Mouse (Mus musculus): Measurements from ENCODE around the gene Olfr1352.
"Not testable (repeated sequence)": the region's sequence is repeated elsewhere in the genome, so short reads cannot be mapped to it uniquely, and the experiment has no call there.

The Olfr1352 gene

GRCm38 (mm10) chr10:78980750-78981149 is at the start of gene Olfr1352:
Gene Olfr1352 (plus strand): TSS chr10:78981050.
- DNase-seq, result no peak

- DNase-seq, result not testable (repeated sequence)
Measured at GRCm38 (mm10) chr10:78950336-78950735, 30.5 kb upstream of the Olfr1352 start, which contains the start of gene Olfr8. Gene Olfr8 (plus strand): TSS chr10:78950636.

- not testable (repeated sequence) for DNase-seq
Measured at GRCm38 (mm10) chr10:78963009-78963408, 17.8 kb upstream of the Olfr1352 start, which contains the start of gene Olfr1353. Gene Olfr1353 (plus strand): TSS chr10:78963309.

GRCm38 (mm10) chr10:79012172-79012571 is 31.3 kb downstream of the Olfr1352 start, which contains the start of gene Olfr1351:
Gene Olfr1351 (plus strand): TSS chr10:79012472.
- no peak for DNase-seq

- no peak for DNase-seq
Measured at GRCm38 (mm10) chr10:79028441-79028840, 47.6 kb downstream of the Olfr1352 start, which contains the start of gene Olfr57. Gene Olfr57 (plus strand): TSS chr10:79028741.
